Mouse (Mus musculus) heart, postnatal 0 days (tissue): ENCODE data around the gene Snx29.

ENCODE experiments used
- CTCF ChIP-seq: IDR thresholded peaks from 2 replicates; pipeline ENCODE4 v1.5.1; 2016; ENCODE audit warnings: antibody characterized with exemption, control low read depth, low read depth
- EP300 ChIP-seq: IDR thresholded peaks from 2 replicates; pipeline ENCODE4 v1.6.1; 2016; ENCODE audit warnings: antibody characterized with exemption, low read depth

DNA sequence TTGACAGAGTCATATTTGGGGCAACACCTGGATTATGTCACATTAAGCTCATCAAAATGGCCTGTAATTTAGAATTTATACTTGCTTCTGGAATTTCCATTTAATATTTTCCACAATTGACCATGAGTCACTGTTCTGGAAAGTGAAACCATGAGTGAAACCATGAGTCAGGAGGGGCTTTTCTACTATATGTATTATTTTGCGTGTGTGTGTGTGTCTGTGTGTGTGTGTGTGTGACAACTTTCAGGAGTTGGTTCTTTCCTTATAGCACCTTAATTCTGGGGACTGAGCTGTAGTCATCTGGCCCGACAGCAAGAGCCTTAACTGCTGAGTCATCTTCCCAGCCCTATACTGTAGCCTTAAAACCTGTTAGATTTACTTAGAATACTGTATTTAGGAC is 36.8 kb upstream of the Snx29 start:
- no peak for TF ChIP-seq CTCF
- TF ChIP-seq EP300 = no peak
